Mouse (Mus musculus) NIH3T3 (cell line): ENCODE data around the gene Gnl3.

Experiments used
- DNase-seq: peaks from one replicate; pipeline ENCODE4 v3.0.0-alpha.2; 2012; ENCODE audit warnings: low read depth

Gnl3 gene

DNA sequence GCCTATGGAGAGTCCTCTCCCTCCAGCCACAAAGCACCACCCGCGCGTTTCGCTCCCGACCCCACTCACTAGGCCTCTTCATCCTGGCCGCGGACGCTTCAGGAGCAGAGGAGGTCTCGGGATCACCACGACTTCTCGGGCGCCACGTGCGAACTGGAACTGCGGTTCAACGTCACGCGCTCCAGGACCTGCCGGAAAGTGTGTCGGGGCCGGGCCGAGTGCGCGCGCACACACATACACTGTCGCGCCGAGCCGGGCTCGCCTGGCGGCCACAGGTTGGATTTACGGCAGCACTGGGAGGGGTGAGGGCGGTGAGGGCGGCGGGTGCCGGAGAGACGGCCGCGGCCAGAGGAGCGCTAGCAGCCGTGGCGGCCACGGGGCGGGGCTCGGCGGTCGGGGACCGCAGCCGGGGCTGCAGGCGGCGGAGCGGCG lies at the start of gene Gnl3, which contains the start of gene Pbrm1:
TSS of gene Gnl3 (minus strand) at position 293 of the 432 bp plus-strand sequence.
TSS of gene Pbrm1 (plus strand) at position 279 of the 432 bp plus-strand sequence.
- DNase-seq = peak; percentile 96

DNA sequence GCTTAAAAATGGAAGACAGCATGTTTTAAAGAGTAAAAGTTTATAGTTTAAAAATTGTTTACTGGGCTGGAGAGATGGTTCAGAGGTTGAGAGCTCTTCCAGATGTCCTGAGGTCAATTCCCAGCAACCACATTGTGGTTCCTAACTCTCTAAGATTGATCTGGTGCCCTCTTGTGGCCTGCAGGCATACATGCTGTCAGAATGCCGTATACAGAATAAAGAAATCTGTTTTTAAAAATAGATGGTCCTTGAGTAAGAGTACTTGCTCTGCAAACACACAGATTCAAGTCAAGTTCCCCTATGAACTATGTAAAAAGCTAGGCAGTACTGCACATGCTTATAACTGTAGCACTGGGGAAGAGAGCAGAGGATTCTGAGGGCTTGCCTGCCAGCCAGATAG lies 43.3 kb upstream of the Gnl3 start:
- DNase-seq = peak; percentile 14

GRCm38 (mm10) chr14:31045817-31046216 lies 26.9 kb upstream of the Gnl3 start:
- no peak for DNase-seq

- no peak for DNase-seq
These were observed 26.3 kb upstream of the Gnl3 start for GRCm38 (mm10) chr14:31045296-31045695.

GRCm38 (mm10) chr14:31025785-31026184 lies 6.8 kb upstream of the Gnl3 start:
- peak; percentile 52 for DNase-seq

- peak; percentile 11 for DNase-seq
These were observed 3.6 kb upstream of the Gnl3 start for GRCm38 (mm10) chr14:31022579-31022978.

GRCm38 (mm10) chr14:31019331-31020205 lies 616 bp upstream of the Gnl3 start:
- peak; percentile 84 for DNase-seq

GRCm38 (mm10) chr14:31017854-31018253 lies 1.1 kb downstream of the Gnl3 start:
- peak; percentile 69 for DNase-seq

DNA sequence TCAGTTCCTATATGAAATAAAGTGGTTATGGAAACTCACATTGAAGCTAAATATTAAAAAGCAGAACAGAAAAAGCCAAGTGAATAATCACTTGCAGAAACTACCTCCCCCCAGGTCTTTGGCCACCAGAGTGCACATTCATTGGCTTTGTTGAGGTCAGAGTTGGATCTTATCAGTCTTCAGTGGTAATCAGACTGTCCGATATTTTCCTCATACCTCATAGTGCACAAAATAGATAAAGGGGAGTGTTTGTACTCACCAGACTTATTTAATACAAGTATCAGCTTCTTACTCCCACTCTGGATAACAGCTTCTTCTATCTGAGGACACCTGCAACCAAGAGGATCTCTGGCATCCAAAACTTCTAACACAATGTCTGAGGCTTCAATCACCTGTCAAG lies 2.9 kb downstream of the Gnl3 start:
- DNase-seq = no peak

DNA sequence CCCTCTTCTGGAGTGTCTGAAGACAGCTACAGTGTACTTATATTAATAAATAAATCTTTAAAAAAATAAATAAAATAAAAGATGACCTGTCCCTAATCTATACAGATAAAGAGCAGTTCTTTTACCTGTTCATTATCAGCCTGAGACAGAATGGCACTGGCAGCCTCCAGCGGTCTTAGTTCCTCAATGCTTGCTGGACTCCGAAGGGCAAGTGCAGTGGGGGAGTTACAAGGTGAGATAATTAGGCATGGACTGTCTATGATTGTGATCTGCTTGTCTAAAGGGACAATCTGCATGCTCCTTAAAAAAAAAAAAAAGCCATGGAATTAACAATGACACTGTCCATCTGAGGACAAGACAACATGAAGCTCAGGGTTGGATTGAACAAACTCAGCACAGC lies 5.0 kb downstream of the Gnl3 start:
- no peak for DNase-seq

DNA sequence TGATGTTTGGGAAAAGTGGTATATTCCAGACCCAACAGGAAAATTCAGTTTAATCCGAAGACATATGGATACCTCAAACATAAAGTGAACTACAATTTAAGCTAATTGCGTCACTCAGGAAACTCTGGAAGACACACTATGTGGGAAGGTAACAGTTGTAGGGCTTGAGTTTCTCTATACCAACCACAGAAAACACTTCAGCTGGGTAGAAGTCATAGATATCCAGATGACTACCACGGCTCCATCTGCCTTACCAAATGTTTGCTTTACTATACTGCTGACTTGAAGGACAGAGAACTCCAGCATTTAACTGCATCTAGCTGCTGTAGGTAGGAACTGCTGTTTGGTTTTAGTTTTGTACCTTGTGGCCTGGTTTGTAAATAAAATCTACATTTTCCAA lies 7.4 kb downstream of the Gnl3 start:
- no peak for DNase-seq

DNA sequence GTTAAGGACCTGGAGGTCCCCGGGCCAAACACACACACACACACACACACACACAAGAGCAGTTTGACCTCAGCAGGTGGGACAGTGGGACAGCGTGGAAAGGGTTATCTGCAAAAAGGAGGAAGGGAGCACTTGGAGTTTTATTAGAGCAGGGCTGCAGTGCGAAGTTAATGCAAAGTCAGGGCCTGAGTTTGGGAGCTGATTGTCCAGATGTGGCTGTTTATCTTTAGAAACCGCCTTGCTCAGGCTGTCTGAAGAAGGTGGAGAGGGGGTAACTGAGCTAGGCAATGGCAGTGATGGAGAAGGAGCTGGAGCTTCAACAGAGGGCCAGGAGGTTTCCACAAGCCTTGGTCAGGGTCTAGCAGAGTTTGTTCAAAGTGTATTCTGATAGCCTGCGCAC lies 12.2 kb downstream of the Gnl3 start:
- DNase-seq = no peak

GRCm38 (mm10) chr14:31004527-31004926 lies 14.4 kb downstream of the Gnl3 start:
- DNase-seq = no peak

DNA sequence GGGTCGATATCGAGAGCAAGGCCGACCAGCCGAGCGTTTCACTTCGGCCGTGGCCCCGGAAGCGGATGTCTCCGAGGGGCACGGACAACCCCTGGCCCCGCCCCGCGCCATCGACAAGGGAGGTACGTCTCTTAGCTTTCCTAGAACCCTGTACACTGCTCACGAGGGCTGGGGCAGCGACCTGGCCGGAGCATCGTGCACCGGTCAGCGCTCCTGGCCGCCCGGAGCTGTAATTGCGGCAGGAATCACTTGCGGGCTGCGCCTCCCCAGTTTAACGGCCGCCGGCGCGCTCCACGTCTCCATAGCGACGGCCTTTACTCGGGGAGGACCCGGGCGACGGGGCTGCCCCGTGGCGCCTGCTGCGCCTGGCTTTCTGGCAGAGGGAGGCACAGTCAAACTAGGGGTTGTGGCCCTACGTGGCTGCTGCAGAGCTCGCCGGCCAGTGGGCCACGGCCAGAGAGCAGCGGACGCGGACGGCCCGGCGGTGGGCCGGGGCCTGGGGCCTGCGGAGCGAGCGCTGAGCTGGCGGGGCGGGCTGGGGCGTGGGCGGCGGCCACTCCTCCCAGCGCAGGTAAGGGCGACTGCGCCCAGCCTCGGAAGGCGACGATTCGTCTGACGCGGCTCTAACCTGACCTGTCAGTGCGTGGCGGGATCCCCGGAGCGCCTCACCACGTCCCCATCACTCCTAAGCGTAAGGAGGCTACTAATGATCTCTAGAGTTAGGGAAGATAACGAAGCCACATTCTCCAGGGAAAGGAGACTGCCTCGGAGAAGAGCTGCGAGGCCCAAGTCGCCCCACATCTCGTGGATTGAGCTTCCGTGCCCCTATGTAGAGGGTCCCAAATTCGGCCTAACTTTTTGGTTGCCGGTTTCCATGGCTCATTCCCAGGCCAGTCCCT lies 17.4 kb downstream of the Gnl3 start, which contains the start of the genes Glt8d1 and Spcs1:
TSS of gene Glt8d1 (plus strand) at position 94 of the 899 bp plus-strand sequence.
TSS of gene Spcs1 (minus strand) at position 366 of the 899 bp plus-strand sequence.
- DNase-seq = peak; percentile 87

DNA sequence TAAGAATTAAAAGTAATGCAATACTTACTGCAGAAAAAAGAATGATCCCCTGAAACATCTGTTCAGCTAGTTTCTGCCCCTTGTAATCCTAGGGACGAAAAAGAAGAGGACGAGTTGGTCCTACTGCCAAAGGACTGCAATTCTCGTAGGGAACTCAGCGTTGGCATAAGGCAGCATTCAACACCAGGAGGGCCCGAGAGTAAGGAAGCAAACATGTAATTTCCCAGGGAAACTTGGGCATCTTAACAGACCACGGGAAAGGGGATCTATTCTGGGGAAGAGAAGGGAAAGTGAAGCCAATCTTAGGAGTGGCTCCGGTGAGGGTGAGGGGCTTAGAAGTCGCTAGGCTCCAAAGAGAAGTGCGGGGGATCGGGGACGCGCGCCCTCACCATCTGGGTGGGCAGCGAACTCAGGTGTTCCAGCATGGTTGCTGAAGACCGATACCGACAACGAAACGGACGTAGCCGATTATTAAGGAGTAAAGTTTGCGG lies 18.1 kb downstream of the Gnl3 start:
- DNase-seq = peak; percentile 46

DNA sequence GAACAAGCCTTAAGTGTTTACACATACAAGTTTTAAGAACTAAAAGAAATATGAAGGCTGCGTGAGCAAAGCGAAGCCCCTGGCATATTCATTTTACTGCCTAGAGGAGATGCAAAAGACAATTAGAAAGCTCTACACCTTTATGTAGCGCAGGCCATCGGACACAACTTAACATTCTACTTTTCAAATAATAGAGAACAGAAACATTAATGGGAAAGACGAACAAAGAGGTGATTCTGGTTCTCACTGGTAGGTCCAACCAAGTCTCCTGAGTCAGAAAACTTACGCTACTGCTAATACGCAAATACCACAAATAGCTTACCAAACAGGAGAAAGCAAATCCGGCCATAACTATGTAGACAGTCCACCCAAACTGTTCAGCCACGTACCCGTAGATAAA lies 18.6 kb downstream of the Gnl3 start:
- peak; percentile 5 for DNase-seq

DNA sequence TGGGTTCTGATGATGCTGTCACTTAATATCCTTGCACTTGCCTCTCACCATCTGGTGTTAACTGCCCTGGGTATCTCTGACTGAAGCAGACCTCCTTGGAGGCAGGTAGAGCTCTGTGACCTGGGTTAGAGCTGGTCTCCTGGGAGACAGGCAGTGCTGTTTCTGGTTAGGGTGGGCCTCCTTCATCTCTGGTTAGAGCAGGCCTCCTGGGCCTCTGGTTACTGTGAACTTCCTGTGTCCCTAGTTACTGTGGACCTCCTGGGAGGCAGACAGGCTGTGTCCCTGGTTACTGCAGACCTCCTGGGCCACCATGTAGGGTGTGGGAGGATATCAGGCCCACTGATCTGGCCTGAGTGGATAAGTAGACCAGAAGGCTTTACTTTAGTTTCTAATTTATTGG lies 22.5 kb downstream of the Gnl3 start:
- no peak for DNase-seq

DNA sequence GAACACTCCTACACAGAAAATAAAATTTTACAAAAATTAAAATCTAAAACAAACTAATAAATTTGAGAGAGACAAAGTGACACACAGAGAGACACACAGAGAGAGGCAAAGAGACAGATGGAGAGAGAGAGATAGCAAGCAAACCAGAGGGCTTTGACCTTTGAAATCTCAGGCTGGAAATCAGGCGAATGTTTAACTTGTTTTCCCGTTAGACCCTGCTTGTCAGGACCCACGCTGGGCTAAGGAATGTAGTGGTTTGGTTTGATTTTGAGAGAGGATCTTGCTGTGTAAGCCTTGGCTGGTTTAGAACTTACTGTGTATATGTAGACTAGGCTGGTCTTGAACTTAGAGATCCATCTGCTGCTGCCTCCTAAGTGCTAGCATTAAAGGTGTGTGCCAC lies 42.7 kb downstream of the Gnl3 start:
- no peak for DNase-seq

DNA sequence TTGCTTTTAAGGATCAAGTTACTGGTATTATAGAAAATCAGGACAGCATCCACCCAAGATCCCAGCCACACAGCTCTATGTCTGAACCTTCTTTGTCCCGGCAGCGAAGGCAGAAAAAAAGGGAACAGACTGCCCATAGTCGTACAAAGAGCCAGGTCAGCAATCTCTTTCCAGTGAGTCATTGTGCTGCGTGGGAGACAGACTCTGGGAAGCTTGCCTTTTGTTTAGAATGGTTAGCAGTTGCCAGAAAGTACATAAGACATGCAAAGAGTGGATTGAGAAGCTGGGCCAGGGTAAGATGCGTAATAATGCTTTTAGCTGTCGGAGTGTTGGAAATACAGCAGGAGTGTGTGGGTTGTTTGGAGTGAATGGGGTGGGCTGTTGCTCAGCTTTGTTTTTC lies 44.7 kb downstream of the Gnl3 start:
- DNase-seq = peak; percentile 90
